Mouse (Mus musculus) intestine, embryonic 14.5 days (tissue): ENCODE results near the gene Nrp1. TPM values are rescaled to one million over a fixed set of nuclear protein-coding genes. Genes with fewer than 3 reads are reported as not detected.
A peak's percentile ranks its signal among the peaks of the same experiment; 100 is the strongest.

Source experiments
- ATAC-seq: fragments of 200-750 bp; cut with Nextera tagmentation; replicated peaks from 2 replicates; pipeline ENCODE4 v1.8.0; 2017; ENCODE audit warnings: low read depth, moderate number of reproducible peaks, moderate TSS enrichment, moderate library complexity; ENCODE audit not compliant: low FRiP score, low TSS enrichment
- DNase-seq: peaks from one replicate; pipeline ENCODE4 v3.0.0-alpha.2; 2018; ENCODE audit warnings: low spot score
- H3K27ac ChIP-seq: fragments of 300-500 bp; sonication (generic); 2 replicates; pipeline ENCODE4 v1.5.1; 2014; ENCODE audit warnings: low read depth, mild to moderate bottlenecking, control low read depth
- H3K27me3 ChIP-seq: fragments of 300-500 bp; sonication (generic); replicated peaks from 2 replicates; pipeline ENCODE4 v1.6.1; 2014; ENCODE audit warnings: low read length, control low read depth; ENCODE audit not compliant: control insufficient read depth, insufficient read depth
- H3K36me3 ChIP-seq: fragments of 300-500 bp; sonication (generic); 2 replicates; pipeline ENCODE4 v1.6.1; 2014; ENCODE audit warnings: low read length, control low read depth; ENCODE audit not compliant: control insufficient read depth, insufficient read depth
- H3K4me1 ChIP-seq: fragments of 300-500 bp; sonication (generic); replicated peaks from 2 replicates; pipeline ENCODE4 v1.6.1; 2014; ENCODE audit warnings: low read length, control low read depth, mixed read lengths; ENCODE audit not compliant: control insufficient read depth, insufficient read depth
- H3K4me2 ChIP-seq: fragments of 300-500 bp; sonication (generic); 2 replicates; pipeline ENCODE4 v1.6.1; 2014; ENCODE audit warnings: low read length
- H3K4me3 ChIP-seq: fragments of 300-500 bp; sonication (generic); 2 replicates; pipeline ENCODE4 v1.5.1; 2014; ENCODE audit warnings: low read depth, low read length, control low read depth, mixed read lengths
- H3K9ac ChIP-seq: fragments of 300-500 bp; sonication (generic); 2 replicates; pipeline ENCODE4 v1.6.1; 2014; ENCODE audit warnings: mild to moderate bottlenecking, low read length
- H3K9me3 ChIP-seq: fragments of 300-500 bp; sonication (generic); 2 replicates; pipeline ENCODE4 v1.6.1; 2016; ENCODE audit warnings: low read length, control low read depth; ENCODE audit not compliant: control insufficient read depth
- WGBS: fragments of 180-500 bp; shearing (Covaris S2); extraction: QIAGEN DNeasy Blood & Tissue Kit; methylation state at CpG from one replicate; pipeline ENCODE4 v1.1.7; 2014; 5-methylcytosine and 5-hydroxymethylcytosine counted together
- polyA plus RNA-seq: library from polyadenylated mRNA; unstranded; fragments of >200 nt; fragmentation: Nextera tagmentation; extraction: Ambion mirVana; gene quantifications from 2 replicates; pipeline ENCODE4 v1.2.1, GENCODE M21; 2014

Gene Nrp1
- polyA plus RNA-seq, 1 experiment from 2014 or later, result 66.0 TPM

DNA sequence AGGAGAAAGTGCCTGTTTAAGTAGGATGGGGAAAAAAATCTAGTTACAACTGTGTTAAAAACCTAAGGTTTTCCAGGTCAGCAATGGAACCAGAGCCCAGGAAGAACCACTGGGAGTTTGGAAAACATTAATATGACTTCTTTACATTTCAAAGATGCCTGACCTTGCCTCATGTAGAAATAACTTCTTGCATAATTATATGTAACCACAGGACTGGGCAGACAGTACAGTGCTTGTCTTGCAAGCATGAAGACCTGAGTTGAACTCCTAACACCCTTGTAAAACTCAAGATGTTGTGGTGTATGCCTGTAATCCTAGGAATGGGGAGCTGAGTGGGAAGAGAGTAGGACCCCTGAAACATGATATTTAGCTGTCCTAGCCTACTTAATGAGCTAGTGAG is 61.6 kb downstream of the Nrp1 start:
- Histone ChIP-seq H3K4me3 (no peak overlapping the region), H3K36me3 (no peaks in the 10 kb centered on the region), H3K4me1 (peaks cover 34% of the 10 kb centered on the region), H3K27ac (no peak overlapping the region), H3K9ac (no peak overlapping the region), H3K9me3 (no peaks in the 10 kb centered on the region), H3K27me3 (no peaks in the 10 kb centered on the region), H3K4me2 (no peak overlapping the region)
- DNase-seq (no peak), ATAC-seq (no peak)

DNA sequence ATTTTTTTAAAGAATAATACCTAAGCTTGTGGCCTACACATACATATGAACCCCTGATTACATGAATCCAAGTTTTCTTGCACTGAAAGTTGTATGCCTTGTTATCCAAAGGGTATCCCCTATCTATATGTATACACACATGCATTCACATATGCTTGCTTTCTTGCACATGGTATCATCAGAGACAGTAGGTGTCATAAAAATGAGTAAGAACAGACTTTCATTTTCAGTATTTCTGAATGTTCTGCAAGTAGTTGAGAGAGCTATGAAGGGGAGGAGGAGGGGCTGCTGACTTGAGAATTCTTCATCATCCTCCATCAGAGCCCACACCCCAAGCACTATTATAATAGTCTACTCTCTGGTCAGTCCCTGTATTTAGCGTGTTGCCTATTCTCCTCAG is 62.0 kb downstream of the Nrp1 start:
- Histone ChIP-seq H3K27me3 (no peaks in the 10 kb centered on the region), H3K27ac (no peak overlapping the region), H3K36me3 (no peaks in the 10 kb centered on the region), H3K4me2 (no peak overlapping the region), H3K9me3 (no peaks in the 10 kb centered on the region), H3K4me3 (no peak overlapping the region), H3K4me1 (peaks cover 32% of the 10 kb centered on the region), H3K9ac (no peak overlapping the region)
- WGBS, result 93% methylated on average over 1 of the region's 1 CpGs
- no peak for ATAC-seq
- no peak for DNase-seq

DNA sequence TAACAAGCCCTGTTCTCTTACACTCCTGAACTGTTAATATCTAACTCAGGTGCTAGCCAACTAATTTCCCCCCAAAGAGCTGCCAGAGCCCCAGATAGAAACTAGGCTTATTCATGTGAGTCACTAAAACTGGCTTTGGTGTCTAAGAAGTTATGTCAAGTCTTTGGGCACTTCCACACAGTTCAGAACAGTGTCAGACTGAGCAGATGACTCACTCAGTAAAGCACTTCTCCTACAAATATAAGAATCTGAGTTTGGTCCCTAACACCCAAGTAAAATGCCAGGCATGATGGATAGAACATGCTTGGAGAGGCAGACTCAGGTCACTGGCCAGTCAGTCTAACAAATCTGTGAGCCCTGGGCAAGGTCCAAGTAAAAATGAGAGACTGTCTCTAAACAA is 65.4 kb downstream of the Nrp1 start:
- ATAC-seq, result no peak
- Histone ChIP-seq H3K9me3 (no peaks in the 10 kb centered on the region), H3K4me2 (no peak overlapping the region), H3K27ac (no peak overlapping the region), H3K27me3 (no peaks in the 10 kb centered on the region), H3K4me3 (no peak overlapping the region), H3K36me3 (peaks cover 18% of the 10 kb centered on the region; the same call in 1 of the 2 replicates), H3K4me1 (0 out of 2 replicates have a peak, but pooled peaks cover 3% of the 10 kb centered on the region), H3K9ac (no peak overlapping the region)
- DNase-seq, result no peak

DNA sequence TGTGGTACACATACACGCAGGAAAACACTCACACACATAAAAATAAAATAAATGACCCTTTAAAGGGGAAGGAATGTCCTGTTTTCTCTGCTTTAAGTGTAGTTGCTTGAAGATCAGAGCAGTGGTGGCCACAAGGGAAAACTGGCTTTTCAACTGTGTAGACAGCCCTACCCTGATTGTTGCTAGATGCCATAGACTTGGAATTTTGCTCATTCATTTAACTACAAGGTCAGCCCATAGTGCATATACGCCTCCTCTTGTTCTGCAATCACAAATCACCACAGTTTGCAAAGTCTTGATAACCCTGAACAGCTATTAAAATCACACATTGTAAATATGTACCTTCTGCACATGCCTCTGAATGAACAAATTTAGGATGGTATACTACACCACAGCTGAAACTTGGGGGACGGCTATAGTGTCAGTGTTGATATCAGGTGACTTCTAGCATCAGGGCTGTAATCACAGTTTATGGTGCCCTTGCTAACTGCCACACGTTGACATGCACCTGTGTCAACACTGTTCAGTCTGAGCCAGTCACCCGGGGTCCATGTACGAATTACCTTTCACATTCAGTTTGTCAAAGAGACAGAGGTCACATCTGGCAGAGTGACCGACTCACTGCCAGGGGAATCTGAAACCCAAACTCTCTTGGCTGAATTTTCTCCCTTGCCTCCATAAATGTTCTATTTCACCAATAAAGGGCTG is 66.4 kb downstream of the Nrp1 start:
- peaks cover 18% of the 10 kb centered on the region; the same call in 1 of the 2 replicates for H3K36me3 ChIP-seq
- ATAC-seq (peak; percentile 94), DNase-seq (no peak)
- 0 out of 2 replicates have a peak, but pooled peaks cover 3% of the 10 kb centered on the region for H3K4me1 ChIP-seq
- no peak overlapping the region for H3K27ac ChIP-seq
- no peaks in the 10 kb centered on the region for H3K27me3 ChIP-seq
- H3K9me3 ChIP-seq, result no peaks in the 10 kb centered on the region
- no peak overlapping the region for H3K9ac ChIP-seq
- WGBS, result 52% methylated on average over 7 of the region's 7 CpGs
- no peak overlapping the region for H3K4me3 ChIP-seq
- no peak overlapping the region for H3K4me2 ChIP-seq

DNA sequence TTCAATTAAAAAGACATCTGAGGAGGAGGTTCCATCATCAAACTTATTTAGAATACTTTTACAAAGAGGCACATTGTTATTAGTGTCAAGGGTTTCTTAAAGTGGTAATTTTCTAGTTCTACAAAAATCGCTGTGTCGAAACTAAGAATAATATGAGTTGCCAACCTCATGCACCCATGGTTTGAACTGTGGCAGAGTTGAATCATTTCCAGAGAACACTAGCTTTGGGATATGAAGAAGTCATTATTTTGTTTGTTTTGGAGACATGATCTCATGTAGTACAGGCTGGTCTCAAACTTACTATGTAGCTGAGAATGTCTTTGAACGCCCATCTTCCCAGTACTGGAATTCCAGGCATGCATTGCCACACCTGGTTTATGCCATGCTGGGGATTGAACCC is 68.7 kb downstream of the Nrp1 start:
- H3K27ac ChIP-seq, result no peak overlapping the region
- H3K4me1 ChIP-seq, result 0 out of 2 replicates have a peak, but pooled peaks cover 3% of the 10 kb centered on the region
- WGBS, result 91% methylated on average over 3 of the region's 3 CpGs
- peaks cover 22% of the 10 kb centered on the region; the same call in 1 of the 2 replicates for H3K36me3 ChIP-seq
- no peaks in the 10 kb centered on the region for H3K27me3 ChIP-seq
- ATAC-seq (no peak), DNase-seq (no peak)
- H3K4me2 ChIP-seq, result no peak overlapping the region
- no peak overlapping the region for H3K9ac ChIP-seq
- H3K9me3 ChIP-seq, result no peaks in the 10 kb centered on the region
- H3K4me3 ChIP-seq, result no peak overlapping the region

DNA sequence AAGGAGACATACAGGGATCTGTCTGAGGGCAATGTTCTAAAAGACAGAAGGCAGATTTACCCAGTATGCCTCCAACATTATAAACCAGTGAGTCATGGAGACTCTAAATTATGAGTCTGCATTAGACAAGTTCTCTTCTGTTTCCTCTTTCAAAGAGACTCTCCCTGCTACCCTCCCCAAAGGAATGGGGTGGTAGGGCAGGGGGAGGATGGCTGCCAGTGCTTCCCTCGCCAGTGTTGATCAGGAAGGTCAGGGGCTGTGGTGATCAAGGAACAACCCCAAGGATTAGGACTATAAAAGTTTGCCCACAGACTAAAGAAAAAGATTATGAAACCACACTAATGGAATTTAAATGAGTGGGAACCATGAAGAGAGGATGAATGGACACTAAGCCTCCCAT is 70.6 kb downstream of the Nrp1 start:
- peaks cover 37% of the 10 kb centered on the region for H3K36me3 ChIP-seq
- H3K27me3 ChIP-seq, result no peaks in the 10 kb centered on the region
- H3K9ac ChIP-seq, result no peak overlapping the region
- ATAC-seq (no peak), DNase-seq (no peak)
- 64% methylated on average over 1 of the region's 1 CpGs for WGBS
- no peaks in the 10 kb centered on the region for H3K9me3 ChIP-seq
- no peak overlapping the region for H3K4me3 ChIP-seq
- H3K27ac ChIP-seq, result no peak overlapping the region
- H3K4me2 ChIP-seq, result no peak overlapping the region
- H3K4me1 ChIP-seq, result 0 out of 2 replicates have a peak, but pooled peaks cover 2% of the 10 kb centered on the region

DNA sequence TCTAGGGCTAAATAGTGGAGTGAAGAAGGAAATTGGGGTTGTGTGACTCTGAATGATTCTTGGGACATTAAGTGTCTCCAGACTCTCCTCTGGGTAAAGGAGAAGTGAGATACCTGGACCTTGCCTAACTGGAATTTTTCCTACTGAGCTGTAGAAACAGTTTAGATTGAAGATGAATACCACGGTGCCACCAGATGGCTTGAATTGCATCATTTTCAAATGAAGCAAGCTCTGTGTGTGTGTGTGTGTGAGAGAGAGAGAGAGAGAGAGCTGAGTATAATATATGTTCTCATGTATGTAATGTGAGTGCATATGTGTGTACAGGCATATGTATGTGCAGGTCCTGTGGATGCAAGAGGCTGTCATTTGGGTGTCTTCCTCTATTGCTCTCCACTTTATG is 72.7 kb downstream of the Nrp1 start:
- Histone ChIP-seq H3K27me3 (no peaks in the 10 kb centered on the region), H3K4me3 (no peak overlapping the region), H3K9me3 (no peaks in the 10 kb centered on the region), H3K9ac (no peak overlapping the region), H3K4me2 (no peak overlapping the region), H3K4me1 (no peaks in the 10 kb centered on the region), H3K36me3 (peaks cover 52% of the 10 kb centered on the region), H3K27ac (no peak overlapping the region)
- DNase-seq (no peak), ATAC-seq (no peak)
- 87% methylated on average over 1 of the region's 1 CpGs for WGBS

DNA sequence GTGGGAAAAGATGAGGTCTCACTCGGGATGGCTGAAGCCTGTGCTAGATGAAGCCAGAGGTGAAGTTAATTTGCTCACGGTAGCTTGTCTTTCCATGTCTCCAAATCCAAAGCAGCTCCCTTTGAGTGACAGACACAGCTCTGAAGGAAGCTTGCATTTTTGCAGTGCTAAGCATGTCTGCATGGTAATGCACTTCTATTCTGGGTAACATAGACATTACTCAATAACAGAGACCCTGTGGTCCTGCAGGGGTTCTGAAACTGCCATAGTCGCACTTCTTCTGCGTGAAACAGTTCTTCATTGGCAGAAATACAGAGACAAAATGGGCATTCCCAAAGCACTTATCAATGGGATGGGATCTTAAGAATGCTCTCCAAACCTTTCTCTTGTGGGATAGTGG is 77.3 kb downstream of the Nrp1 start:
- H3K4me3 ChIP-seq, result no peak overlapping the region
- WGBS, result 81% methylated on average over 4 of the region's 4 CpGs
- no peaks in the 10 kb centered on the region for H3K27me3 ChIP-seq
- no peaks in the 10 kb centered on the region for H3K4me1 ChIP-seq
- ATAC-seq, result no peak
- H3K36me3 ChIP-seq, result peaks cover 43% of the 10 kb centered on the region
- H3K27ac ChIP-seq, result no peak overlapping the region
- no peak overlapping the region for H3K9ac ChIP-seq
- no peaks in the 10 kb centered on the region for H3K9me3 ChIP-seq
- no peak overlapping the region for H3K4me2 ChIP-seq
- no peak for DNase-seq

DNA sequence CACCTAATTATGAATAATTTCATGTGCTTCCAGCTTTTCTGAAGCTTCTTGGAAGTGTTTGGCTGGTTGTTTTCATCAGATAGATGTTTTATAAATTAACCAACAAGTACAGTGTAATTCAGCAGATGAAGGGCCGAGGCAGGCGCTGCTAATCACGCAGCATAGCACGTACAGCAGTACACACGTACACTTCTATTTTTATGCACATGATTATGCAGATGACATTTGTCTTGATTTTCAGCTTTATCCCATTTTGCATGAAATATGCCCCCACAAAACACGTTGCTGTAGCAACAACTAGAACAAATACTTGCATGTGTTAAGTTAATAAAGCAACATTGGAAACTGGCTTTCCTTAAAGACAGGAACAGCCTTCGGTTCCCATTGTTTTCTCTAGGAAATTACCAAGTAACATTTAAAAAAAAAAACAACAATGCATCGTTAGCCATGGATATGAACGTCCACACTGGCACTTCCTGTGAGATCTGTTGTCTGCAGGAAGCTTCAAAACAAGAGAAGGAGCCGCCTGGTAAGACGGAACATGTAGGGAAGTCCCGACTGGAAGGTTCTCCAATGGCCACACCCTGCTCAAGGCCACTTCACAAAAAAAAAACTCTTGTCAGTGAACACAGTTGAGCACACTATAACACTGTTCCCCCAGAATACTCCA is 78.9 kb downstream of the Nrp1 start:
- DNase-seq, result no peak
- Histone ChIP-seq H3K36me3 (peaks cover 37% of the 10 kb centered on the region), H3K9me3 (no peaks in the 10 kb centered on the region), H3K4me2 (no peak overlapping the region), H3K4me1 (no peaks in the 10 kb centered on the region), H3K4me3 (no peak overlapping the region), H3K27me3 (no peaks in the 10 kb centered on the region), H3K9ac (no peak overlapping the region), H3K27ac (no peak overlapping the region)
- WGBS, result 82% methylated on average over 12 of the region's 12 CpGs
- no peak for ATAC-seq
